In the genomic region with DNA sequence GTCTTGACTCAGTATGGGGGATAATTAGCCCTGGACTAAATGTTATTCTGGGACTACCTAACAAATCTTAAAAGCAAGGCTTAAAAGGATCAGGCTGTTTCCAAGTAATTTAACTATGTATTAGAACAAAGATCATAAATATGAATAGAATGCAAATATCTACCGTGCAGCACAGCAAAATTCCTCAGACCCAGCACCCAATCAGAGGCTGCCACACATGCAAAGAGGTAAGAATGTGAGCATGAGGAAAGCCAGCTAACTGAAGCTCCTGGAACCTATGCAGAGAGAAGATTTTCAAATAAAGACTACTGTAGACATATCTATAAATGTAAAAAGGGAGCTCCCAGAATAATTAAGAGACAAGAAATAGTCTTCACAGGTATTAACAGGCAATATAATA, we compare ENCODE assay signal across 22 mouse cellular contexts.
A peak's percentile ranks its signal among the peaks of the same experiment; 100 is the strongest.
DNase-seq lines count a peak whose midpoint lies in the region; ATAC-seq lines count a peak whose summit lies in the region.
"Had no signal": no experiment of that assay in that cellular context is flagged by ENCODE, and none has a peak within 500 bp of the region (broad histone marks: within the 10 kb centered on the region; RNA-seq: fewer than 3 reads in every experiment).

No protein-coding gene starts in this region.

- H3K4me2 ChIP-seq in forebrain, embryonic 13.5 days, result no peak overlapping the region
- H3K4me2 ChIP-seq in forebrain, embryonic 11.5 days (ENCODE audit: low read depth, low read length, severe bottlenecking), result no peak overlapping the region
- H3K4me2 ChIP-seq in forebrain, embryonic 16.5 days (ENCODE audit: low read length), result no peak overlapping the region
- no peak overlapping the region for H3K4me2 ChIP-seq in midbrain, embryonic 14.5 days (ENCODE audit: low read length)
- H3K4me2 ChIP-seq: embryonic facial prominence, embryonic 12.5 days had no signal

- no peaks in the 10 kb centered on the region for H3K4me1 ChIP-seq in forebrain, embryonic 13.5 days
- no peaks in the 10 kb centered on the region for H3K4me1 ChIP-seq in forebrain, embryonic 11.5 days (replicated peaks; ENCODE audit: control insufficient read depth, insufficient read depth, low read length)
- no peaks in the 10 kb centered on the region for H3K4me1 ChIP-seq in forebrain, embryonic 16.5 days (replicated peaks; ENCODE audit: control insufficient read depth, insufficient read depth, low read length)
- no peaks in the 10 kb centered on the region for H3K4me1 ChIP-seq in forebrain, embryonic 10.5 days
- no peaks in the 10 kb centered on the region for H3K4me1 ChIP-seq in midbrain, embryonic 14.5 days (ENCODE audit: control insufficient read depth, insufficient read depth, low read length)
- no peaks in the 10 kb centered on the region for H3K4me1 ChIP-seq in midbrain, embryonic 10.5 days
- H3K4me1 ChIP-seq: embryonic facial prominence, embryonic 10.5 days; embryonic facial prominence, embryonic 12.5 days had no signal

- WGBS in forebrain, embryonic 13.5 days, result 25% methylated on average over 1 of the region's 1 CpGs
- 57% methylated on average over 1 of the region's 1 CpGs for WGBS in forebrain, embryonic 11.5 days
- 18% methylated on average over 1 of the region's 1 CpGs for WGBS in forebrain, embryonic 16.5 days
- 89% methylated on average over 1 of the region's 1 CpGs for WGBS in forebrain, embryonic 10.5 days
- 20% methylated on average over 1 of the region's 1 CpGs for WGBS in midbrain, embryonic 14.5 days
- WGBS in midbrain, embryonic 10.5 days, result 74% methylated on average over 1 of the region's 1 CpGs

- H3K27ac ChIP-seq in forebrain, embryonic 13.5 days, result no peak overlapping the region
- no peak overlapping the region for H3K27ac ChIP-seq in forebrain, embryonic 11.5 days (ENCODE audit: low read depth, low read length)
- no peak overlapping the region for H3K27ac ChIP-seq in forebrain, embryonic 16.5 days (ENCODE audit: low read length)
- H3K27ac ChIP-seq in forebrain, embryonic 10.5 days, result no peak overlapping the region
- H3K27ac ChIP-seq in midbrain, embryonic 14.5 days (replicated peaks; ENCODE audit: low read depth, low read length), result no peak overlapping the region
- no peak overlapping the region for H3K27ac ChIP-seq in midbrain, embryonic 10.5 days (replicated peaks)
- H3K27ac ChIP-seq: embryonic facial prominence, embryonic 10.5 days; embryonic facial prominence, embryonic 12.5 days had no signal

- H3K36me3 ChIP-seq in forebrain, embryonic 13.5 days (ENCODE audit: poor library complexity, severe bottlenecking), result no peaks in the 10 kb centered on the region
- H3K36me3 ChIP-seq in forebrain, embryonic 11.5 days (ENCODE audit: control insufficient read depth, insufficient read depth, low read length), result no peaks in the 10 kb centered on the region
- no peaks in the 10 kb centered on the region for H3K36me3 ChIP-seq in forebrain, embryonic 16.5 days (ENCODE audit: control insufficient read depth, insufficient read depth)
- H3K36me3 ChIP-seq in forebrain, embryonic 10.5 days (replicated peaks), result no peaks in the 10 kb centered on the region
- H3K36me3 ChIP-seq in midbrain, embryonic 14.5 days (ENCODE audit: control insufficient read depth, insufficient read depth, low read length), result no peaks in the 10 kb centered on the region
- no peaks in the 10 kb centered on the region for H3K36me3 ChIP-seq in midbrain, embryonic 10.5 days
- H3K36me3 ChIP-seq: embryonic facial prominence, embryonic 10.5 days; embryonic facial prominence, embryonic 12.5 days; G1E had no signal

- H3K9ac ChIP-seq in forebrain, embryonic 13.5 days, result no peak overlapping the region
- no peak overlapping the region for H3K9ac ChIP-seq in forebrain, embryonic 11.5 days (ENCODE audit: low read length)
- H3K9ac ChIP-seq in forebrain, embryonic 16.5 days (replicated peaks; ENCODE audit: low read depth, low read length), result no peak overlapping the region
- H3K9ac ChIP-seq in midbrain, embryonic 14.5 days (replicated peaks; ENCODE audit: low read length), result no peak overlapping the region
- H3K9ac ChIP-seq: embryonic facial prominence, embryonic 12.5 days had no signal

- peak; percentile 55; the same call in 1 of the 2 replicates for ATAC-seq in forebrain, embryonic 13.5 days
- no peak for ATAC-seq in forebrain, embryonic 11.5 days (replicated peaks; ENCODE audit: low FRiP score)
- ATAC-seq in forebrain, embryonic 16.5 days, result peak; percentile 74
- ATAC-seq in midbrain, embryonic 14.5 days (ENCODE audit: low FRiP score, low TSS enrichment), result no peak
- ATAC-seq: CD4-positive, CD25-positive, alpha-beta regulatory T cell, adult 4 months; Patski had no signal

- no peak overlapping the region for H3K4me3 ChIP-seq in forebrain, embryonic 13.5 days
- no peak overlapping the region for H3K4me3 ChIP-seq in forebrain, embryonic 11.5 days (ENCODE audit: low read depth, low read length)
- no peak overlapping the region for H3K4me3 ChIP-seq in forebrain, embryonic 16.5 days (replicated peaks; ENCODE audit: low read length)
- no peak overlapping the region for H3K4me3 ChIP-seq in forebrain, embryonic 10.5 days
- no peak overlapping the region for H3K4me3 ChIP-seq in midbrain, embryonic 14.5 days (replicated peaks; ENCODE audit: low read depth, low read length)
- no peak overlapping the region for H3K4me3 ChIP-seq in midbrain, embryonic 10.5 days
- H3K4me3 ChIP-seq: embryonic facial prominence, embryonic 10.5 days; embryonic facial prominence, embryonic 12.5 days had no signal

- H3K9me3 ChIP-seq in forebrain, embryonic 13.5 days (replicated peaks), result no peaks in the 10 kb centered on the region
- H3K9me3 ChIP-seq in forebrain, embryonic 11.5 days (ENCODE audit: control insufficient read depth, low read length), result no peaks in the 10 kb centered on the region
- H3K9me3 ChIP-seq in forebrain, embryonic 16.5 days (ENCODE audit: control insufficient read depth, low read length), result no peaks in the 10 kb centered on the region
- no peaks in the 10 kb centered on the region for H3K9me3 ChIP-seq in forebrain, embryonic 10.5 days
- no peaks in the 10 kb centered on the region for H3K9me3 ChIP-seq in midbrain, embryonic 14.5 days (ENCODE audit: control insufficient read depth, low read length)
- H3K9me3 ChIP-seq in midbrain, embryonic 10.5 days (replicated peaks), result no peaks in the 10 kb centered on the region
- H3K9me3 ChIP-seq: embryonic facial prominence, embryonic 10.5 days; embryonic facial prominence, embryonic 12.5 days had no signal

- no peak for DNase-seq in forebrain, embryonic 11.5 days (ENCODE audit: low spot score)
- DNase-seq in forebrain, embryonic 10.5 days (ENCODE audit: extremely low spot score, low spot score), result no peak
- DNase-seq in midbrain, embryonic 14.5 days, result peak; percentile 41
- no peak for DNase-seq in midbrain, embryonic 10.5 days (ENCODE audit: low spot score)
- DNase-seq in lung, postnatal 14 days, result no peak
- DNase-seq: adrenal gland, adult 2 months; adrenal gland, postnatal 10 days; adrenal gland, postnatal 25 days; B cell, adult 2 months; cerebellum, adult 11-12 months; cerebellum, adult 2 months; cerebellum, adult 9-10 months; cerebellum, postnatal 10 days; cerebellum, postnatal 25 days had no signal

- no peaks in the 10 kb centered on the region for H3K27me3 ChIP-seq in forebrain, embryonic 13.5 days
- H3K27me3 ChIP-seq in forebrain, embryonic 11.5 days (ENCODE audit: control insufficient read depth, insufficient read depth, low read length), result no peaks in the 10 kb centered on the region
- H3K27me3 ChIP-seq in forebrain, embryonic 16.5 days (replicated peaks; ENCODE audit: control insufficient read depth, insufficient read depth, low read length), result no peaks in the 10 kb centered on the region
- H3K27me3 ChIP-seq in forebrain, embryonic 10.5 days (ENCODE audit: poor library complexity, severe bottlenecking), result no peaks in the 10 kb centered on the region
- no peaks in the 10 kb centered on the region for H3K27me3 ChIP-seq in midbrain, embryonic 14.5 days (ENCODE audit: control insufficient read depth, insufficient read depth, low read length)
- H3K27me3 ChIP-seq in midbrain, embryonic 10.5 days (ENCODE audit: low read depth, poor library complexity, severe bottlenecking), result no peaks in the 10 kb centered on the region
- H3K27me3 ChIP-seq: CH12.LX; embryonic facial prominence, embryonic 12.5 days had no signal

Comparison
In these comparisons a context has a peak if more than half of its experiments do, and no peak if none do; other contexts are left out.
1. ATAC-seq: peak in forebrain, embryonic 13.5 days (single experiment) and forebrain, embryonic 16.5 days (single experiment); none in forebrain, embryonic 11.5 days (single experiment) and midbrain, embryonic 14.5 days (single experiment).